Mouse (Mus musculus) brain, embryonic 14.5 days (tissue): Measurements from ENCODE around the gene Mc1r. TPM values are rescaled to one million over a fixed set of nuclear protein-coding genes. Genes with fewer than 3 reads are reported as not detected.

Source experiments
- DNase-seq: peaks from one replicate; pipeline ENCODE4 v3.0.0-alpha.2; 2011; ENCODE audit warnings: low read depth
- CTCF ChIP-seq: fragments of 200-500 bp; IDR thresholded peaks from 2 replicates; pipeline ENCODE4 v1.5.1; 2012; ENCODE audit warnings: inconsistent platforms, mild to moderate bottlenecking, moderate library complexity, borderline replicate concordance; ENCODE audit not compliant: insufficient read depth, insufficient read length; ENCODE audit errors: extremely low read depth
- POLR2A ChIP-seq: fragments of 200-500 bp; IDR thresholded peaks from 2 replicates; pipeline ENCODE4 v1.6.1; 2012; ENCODE audit warnings: mild to moderate bottlenecking, inconsistent platforms, borderline replicate concordance; ENCODE audit not compliant: poor library complexity, insufficient read depth, insufficient read length, severe bottlenecking; ENCODE audit errors: extremely low read depth
- polyA plus RNA-seq: library from polyadenylated mRNA; depleted of rRNA; stranded (reverse); fragments of >200 nt; gene quantifications from 2 replicates; pipeline ENCODE4 v1.2.3, GENCODE M21; 2012

The Mc1r gene
- polyA plus RNA-seq, 1 experiment: 0.08 TPM

- TF ChIP-seq POLR2A: 0 out of 2 replicates have a peak, but pooled peaks have one; percentile 14
- no peak for TF ChIP-seq CTCF
- peak; percentile 97 for DNase-seq
Measured at GRCm38 (mm10) chr8:123412560-123413170, 5.8 kb downstream of the Mc1r start.

- DNase-seq: peak; percentile 21
- TF ChIP-seq CTCF (no peak), POLR2A (no peak)
Measured at GRCm38 (mm10) chr8:123414255-123414654, 7.3 kb downstream of the Mc1r start.

GRCm38 (mm10) chr8:123414997-123415696 lies 8.2 kb downstream of the Mc1r start:
- peak; percentile 39 for DNase-seq
- peak; percentile 9; the same call in 1 of the 2 replicates for TF ChIP-seq CTCF

- TF ChIP-seq CTCF (peak; percentile 34; the same call in 1 of the 2 replicates), POLR2A (no peak)
- peak; percentile 55 for DNase-seq
Measured at GRCm38 (mm10) chr8:123415967-123416943, 9.3 kb downstream of the Mc1r start.

- DNase-seq: no peak
- no peak for TF ChIP-seq CTCF
- TF ChIP-seq POLR2A: no peak
Measured at GRCm38 (mm10) chr8:123416944-123417555, 10.1 kb downstream of the Mc1r start.

- no peak for DNase-seq
- TF ChIP-seq CTCF (no peak), POLR2A (no peak)
Measured at GRCm38 (mm10) chr8:123419711-123420110, 12.8 kb downstream of the Mc1r start.

GRCm38 (mm10) chr8:123420525-123421281 lies 13.8 kb downstream of the Mc1r start:
- TF ChIP-seq CTCF (no peak), POLR2A (no peak)
- no peak for DNase-seq

- TF ChIP-seq POLR2A (no peak), CTCF (no peak)
- DNase-seq: no peak
Measured at GRCm38 (mm10) chr8:123421325-123421724, 14.4 kb downstream of the Mc1r start.

- TF ChIP-seq CTCF (peak; percentile 77), POLR2A (no peak)
- DNase-seq: peak; percentile 78
Measured at GRCm38 (mm10) chr8:123422056-123422780, 15.3 kb downstream of the Mc1r start.

- TF ChIP-seq CTCF (no peak), POLR2A (no peak)
- DNase-seq: no peak
Measured at GRCm38 (mm10) chr8:123422781-123423159, 15.9 kb downstream of the Mc1r start.
